Mouse (Mus musculus) MEL (cell line): ENCODE data around the gene Fosb. TPM values are rescaled to one million over a fixed set of nuclear protein-coding genes. Genes with fewer than 3 reads are reported as not detected.

Experiments used
- DNase-seq: peaks from one replicate; pipeline ENCODE4 v3.0.0; 2011; ENCODE audit warnings: low read depth, low spot score
- H3K27ac ChIP-seq: 2 replicates; pipeline ENCODE4 v1.5.1; 2012; ENCODE audit warnings: low read depth, mild to moderate bottlenecking, control low read depth, low read length, moderate library complexity; ENCODE audit not compliant: control insufficient read depth
- H3K27me3 ChIP-seq, 2 experiments: fragments of 150-350 bp in 1 of 2; sonication (generic) in 1 of 2; 2 replicates each; pipeline ENCODE4 v1.6.1; 2012; ENCODE audit warnings: low read length in 2 of 2, mild to moderate bottlenecking in 2 of 2, improper control_type of control experiment in 1 of 2, moderate library complexity in 1 of 2; ENCODE audit not compliant: insufficient read depth in 2 of 2, control insufficient read depth in 1 of 2
- H3K36me3 ChIP-seq, 2 experiments: 2 replicates each; pipeline ENCODE4 v1.6.1; 2012 to 2014; ENCODE audit warnings: low read length in 2 of 2, improper control_type of control experiment in 1 of 2, inconsistent platforms in 1 of 2, mild to moderate bottlenecking in 1 of 2; ENCODE audit not compliant: insufficient read depth in 2 of 2, control insufficient read depth in 1 of 2
- H3K4me1 ChIP-seq, 2 experiments: fragments of 150-350 bp in 1 of 2; sonication (generic) in 1 of 2; 2 replicates each; pipeline ENCODE4 v1.6.1; 2012; ENCODE audit warnings: low read length in 2 of 2, improper control_type of control experiment in 1 of 2, mild to moderate bottlenecking in 1 of 2; ENCODE audit not compliant: insufficient read depth in 2 of 2, control insufficient read depth in 1 of 2
- H3K4me3 ChIP-seq, 2 experiments: fragments of 150-350 bp in 1 of 2; sonication (generic) in 1 of 2; 2 replicates each; pipeline ENCODE4 v1.5.1; 2012; ENCODE audit warnings: low read depth in 2 of 2, low read length in 2 of 2, mild to moderate bottlenecking in 2 of 2, moderate library complexity in 2 of 2, control low read depth in 1 of 2, improper control_type of control experiment in 1 of 2; ENCODE audit not compliant: control insufficient read depth in 1 of 2, insufficient read depth in 1 of 2
- H3K79me2 ChIP-seq: 2 replicates; pipeline ENCODE4 v1.6.1; 2012; ENCODE audit warnings: mild to moderate bottlenecking, low read length, moderate library complexity; ENCODE audit not compliant: control insufficient read depth, poor library complexity, insufficient read depth
- H3K9ac ChIP-seq: 2 replicates; pipeline ENCODE4 v1.6.1; 2012; ENCODE audit warnings: low read depth, mild to moderate bottlenecking, control low read depth, low read length, moderate library complexity; ENCODE audit not compliant: control insufficient read depth, poor library complexity, severe bottlenecking
- H3K9me3 ChIP-seq: fragments of 150-350 bp; sonication (generic); replicated peaks from 2 replicates; pipeline ENCODE4 v1.6.1; 2012; ENCODE audit warnings: mild to moderate bottlenecking, low read length, improper control_type of control experiment, moderate library complexity; ENCODE audit not compliant: insufficient read depth
- BHLHE40 ChIP-seq: IDR thresholded peaks from 2 replicates; pipeline ENCODE4 v1.6.1; 2012; ENCODE audit warnings: low read depth, mild to moderate bottlenecking, inconsistent platforms, low read length, improper control_type of control experiment, borderline replicate concordance
- CHD2 ChIP-seq: IDR thresholded peaks from 2 replicates; pipeline ENCODE4 v1.6.1; 2011; ENCODE audit warnings: low read length, improper control_type of control experiment
- CTCF ChIP-seq, 3 experiments: IDR thresholded peaks in 2 of 3; conservative IDR thresholded peaks in 1 of 3; 2 replicates each; pipeline ENCODE4 v1.5.1; 2011 to 2012; ENCODE audit warnings: low read length in 3 of 3, low read depth in 2 of 3, mild to moderate bottlenecking in 2 of 3, improper control_type of control experiment in 1 of 3, inconsistent platforms in 1 of 3, mixed read lengths in 1 of 3, moderate library complexity in 1 of 3; ENCODE audit not compliant: control insufficient read depth in 1 of 3, insufficient read depth in 1 of 3, poor library complexity in 1 of 3, severe bottlenecking in 1 of 3
- ELF1 ChIP-seq: IDR thresholded peaks from 2 replicates; pipeline ENCODE4 v1.6.1; 2014; ENCODE audit warnings: low read depth, mild to moderate bottlenecking, inconsistent platforms, low read length, improper control_type of control experiment, moderate library complexity
- EP300 ChIP-seq, 2 experiments: IDR thresholded peaks; 2 replicates each; pipeline ENCODE4 v1.6.1; 2011; ENCODE audit warnings: improper control_type of control experiment in 2 of 2, low read length in 2 of 2, low read depth in 1 of 2, mild to moderate bottlenecking in 1 of 2
- ETS1 ChIP-seq: IDR thresholded peaks from 2 replicates; pipeline ENCODE4 v1.6.1; 2012; ENCODE audit warnings: low read depth, mild to moderate bottlenecking, inconsistent platforms, low read length, improper control_type of control experiment, moderate library complexity
- GABPA ChIP-seq: IDR thresholded peaks from 2 replicates; pipeline ENCODE4 v1.6.1; 2012; ENCODE audit warnings: low read depth, mild to moderate bottlenecking, inconsistent platforms, low read length, improper control_type of control experiment, moderate library complexity
- GATA1 ChIP-seq: IDR thresholded peaks from 2 replicates; pipeline ENCODE4 v1.6.1; 2011; ENCODE audit warnings: low read depth, low read length, improper control_type of control experiment
- HCFC1 ChIP-seq: IDR thresholded peaks from 2 replicates; pipeline ENCODE4 v1.6.1; 2012; ENCODE audit warnings: low read depth, mild to moderate bottlenecking, inconsistent platforms, low read length, improper control_type of control experiment, moderate library complexity
- JUND ChIP-seq: IDR thresholded peaks from 2 replicates; pipeline ENCODE4 v1.6.1; 2011; ENCODE audit warnings: low read depth, mild to moderate bottlenecking, improper control_type of control experiment, low read length
- MAFK ChIP-seq: IDR thresholded peaks from 2 replicates; pipeline ENCODE4 v1.6.1; 2011; ENCODE audit warnings: low read depth, mild to moderate bottlenecking, low read length, improper control_type of control experiment, borderline replicate concordance
- MEF2A ChIP-seq: IDR thresholded peaks from 2 replicates; pipeline ENCODE4 v1.6.1; 2014; ENCODE audit warnings: low read depth, mild to moderate bottlenecking, inconsistent platforms, low read length, improper control_type of control experiment; ENCODE audit not compliant: poor library complexity, insufficient replicate concordance, severe bottlenecking; ENCODE audit errors: extremely low read depth
- MXI1 ChIP-seq: IDR thresholded peaks from 2 replicates; pipeline ENCODE4 v1.6.1; 2011; ENCODE audit warnings: mild to moderate bottlenecking, low read depth, low read length, improper control_type of control experiment
- MYB ChIP-seq: IDR thresholded peaks from 2 replicates; pipeline ENCODE4 v1.6.1; 2011; ENCODE audit warnings: mild to moderate bottlenecking, low read depth, low read length, improper control_type of control experiment
- MYC ChIP-seq: IDR thresholded peaks from 2 replicates; pipeline ENCODE4 v1.6.1; 2011; ENCODE audit warnings: low read depth, mild to moderate bottlenecking, low read length, improper control_type of control experiment, moderate library complexity
- NELFE ChIP-seq: IDR thresholded peaks from 2 replicates; pipeline ENCODE4 v1.6.1; 2011; ENCODE audit warnings: low read depth, low read length, improper control_type of control experiment
- NRF1 ChIP-seq: IDR thresholded peaks from 2 replicates; pipeline ENCODE4 v1.6.1; 2014; ENCODE audit warnings: low read depth, mild to moderate bottlenecking, inconsistent platforms, low read length, improper control_type of control experiment, moderate library complexity; ENCODE audit not compliant: poor library complexity, insufficient read depth, severe bottlenecking
- POLR2AphosphoS2 ChIP-seq: IDR thresholded peaks from 2 replicates; pipeline ENCODE4 v1.6.1; 2011; ENCODE audit warnings: low read length, improper control_type of control experiment
- POLR2AphosphoS5 ChIP-seq: IDR thresholded peaks from 2 replicates; pipeline ENCODE4 v1.6.1; 2012; ENCODE audit warnings: low read depth, borderline replicate concordance, mild to moderate bottlenecking, inconsistent platforms, low read length, moderate library complexity, mixed read lengths
- SIN3A ChIP-seq: IDR thresholded peaks from 2 replicates; pipeline ENCODE4 v1.6.1; 2012; ENCODE audit warnings: low read length, improper control_type of control experiment, inconsistent platforms
- SMC3 ChIP-seq: IDR thresholded peaks from 2 replicates; pipeline ENCODE4 v1.6.1; 2011; ENCODE audit warnings: low read depth, low read length, improper control_type of control experiment
- TAL1 ChIP-seq: IDR thresholded peaks from 2 replicates; pipeline ENCODE4 v1.6.1; 2012; ENCODE audit warnings: mild to moderate bottlenecking, inconsistent platforms, low read length, moderate library complexity, mixed read lengths
- TCF12 ChIP-seq: IDR thresholded peaks from 2 replicates; pipeline ENCODE4 v1.6.1; 2014; ENCODE audit warnings: low read depth, mild to moderate bottlenecking, inconsistent platforms, low read length, improper control_type of control experiment, moderate library complexity
- USF1 ChIP-seq: IDR thresholded peaks from 2 replicates; pipeline ENCODE4 v1.6.1; 2014; ENCODE audit warnings: low read depth, mild to moderate bottlenecking, inconsistent platforms, low read length, improper control_type of control experiment, moderate library complexity
- USF2 ChIP-seq, 2 experiments: IDR thresholded peaks; 2 replicates each; pipeline ENCODE4 v1.6.1; 2011 to 2012; ENCODE audit warnings: improper control_type of control experiment in 2 of 2, low read length in 2 of 2, borderline replicate concordance in 1 of 2, inconsistent platforms in 1 of 2, low read depth in 1 of 2, mild to moderate bottlenecking in 1 of 2; ENCODE audit not compliant: insufficient read depth in 1 of 2
- ZC3H11A ChIP-seq: IDR thresholded peaks from 2 replicates; pipeline ENCODE4 v1.6.1; 2012; ENCODE audit warnings: low read depth, mild to moderate bottlenecking, inconsistent platforms, low read length, improper control_type of control experiment
- ZKSCAN1 ChIP-seq: IDR thresholded peaks from 2 replicates; pipeline ENCODE4 v1.6.1; 2012; ENCODE audit warnings: low read depth, mild to moderate bottlenecking, inconsistent platforms, low read length, improper control_type of control experiment, moderate library complexity
- ZMIZ1 ChIP-seq: IDR thresholded peaks from 2 replicates; pipeline ENCODE4 v1.6.1; 2012; ENCODE audit warnings: low read depth, mild to moderate bottlenecking, inconsistent platforms, low read length, improper control_type of control experiment, moderate library complexity
- ZNF384 ChIP-seq: IDR thresholded peaks from 2 replicates; pipeline ENCODE4 v1.6.1; 2012; ENCODE audit warnings: low read depth, mild to moderate bottlenecking, inconsistent platforms, low read length, improper control_type of control experiment
- polyA plus RNA-seq, 2 experiments: library from polyadenylated mRNA; stranded (reverse) in 1 of 2; unstranded in 1 of 2; fragments of >175 nt in 1 of 2; fragments of >200 nt in 1 of 2; gene quantifications; 2 replicates each; pipeline versions ENCODE4 v1.2.1 to v1.2.4; 2012; ENCODE audit warnings: low replicate concordance in 2 of 2, low read depth in 1 of 2; ENCODE audit not compliant: insufficient read length in 2 of 2, insufficient read depth in 1 of 2, missing spikeins in 1 of 2
- total RNA-seq: library from RNA; depleted of rRNA; stranded (reverse); fragments of 300-350 nt; gene quantifications from 2 replicates; pipeline ENCODE4 v1.2.3, GENCODE M21; 2012

Fosb gene
- total and polyA plus RNA-seq, 3 experiments = 0.04 to 0.49 TPM; not detected in 1

DNA sequence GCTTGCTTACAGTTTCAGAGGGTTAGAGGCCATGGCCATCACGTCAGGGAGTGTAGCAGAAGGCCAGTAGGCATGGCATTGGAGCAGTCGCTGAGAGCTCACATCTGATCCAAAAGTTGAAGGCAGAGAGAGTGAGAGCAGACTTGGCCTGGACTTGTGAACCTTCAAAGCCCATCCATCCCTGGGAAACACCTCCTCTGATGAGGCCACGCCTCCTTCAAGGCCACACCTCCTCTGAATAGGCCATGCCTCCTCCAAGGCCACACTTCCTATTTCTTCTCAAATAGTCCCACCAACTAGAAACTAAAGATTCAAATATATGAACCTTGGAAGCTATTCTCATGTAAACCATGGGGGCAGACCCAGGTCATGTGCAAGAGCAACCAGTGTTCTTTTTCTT is 25.7 kb upstream of the Fosb start:
- peak; percentile 83 for DNase-seq
- Histone ChIP-seq H3K4me3 (no peak overlapping the region; a peak in 1 of 4 replicates), H3K27me3 (no peaks in the 10 kb centered on the region; a peak in 2 of 4 replicates), H3K9ac (no peak overlapping the region), H3K27ac (no peak overlapping the region), H3K36me3 (peaks cover 0 to 7% of the 10 kb centered on the region in 2 experiments; a peak in 2 of 4 replicates), H3K9me3 (no peaks in the 10 kb centered on the region), H3K79me2 (no peaks in the 10 kb centered on the region), H3K4me1 (peaks cover 4 to 7% of the 10 kb centered on the region in 2 experiments)
- TF ChIP-seq POLR2AphosphoS2 (no peak), MAFK (no peak), ELF1 (peak; percentile 47; the same call in 1 of the 2 replicates), BHLHE40 (no peak)

- no peaks in the 10 kb centered on the region for H3K79me2 ChIP-seq
- H3K4me3 ChIP-seq = peak overlapping the region; percentile 41 to 66
- H3K4me1 ChIP-seq = peaks cover 4 to 10% of the 10 kb centered on the region in 2 experiments
- H3K27me3 ChIP-seq = no peaks in the 10 kb centered on the region; a peak in 1 of 4 replicates
- peaks cover 0 to 7% of the 10 kb centered on the region in 2 experiments; a peak in 2 of 4 replicates for H3K36me3 ChIP-seq
- H3K9ac ChIP-seq = peak overlapping the region; percentile 73
- DNase-seq = peak; percentile 78
- H3K9me3 ChIP-seq = no peaks in the 10 kb centered on the region
- H3K27ac ChIP-seq = peak overlapping the region; percentile 36
- TF ChIP-seq ZMIZ1 (no peak), POLR2AphosphoS5 (no peak), USF1 (no peak), CTCF (IDR thresholded peaks at IDR 0.05 in 2 of 3, conservative IDR thresholded peaks at IDR 0.05 in 1 of 3; ENCODE audit: control insufficient read depth in 1 of 3, insufficient read depth in 1 of 3, low read depth in 2 of 3, low read length in 3 of 3, poor library complexity in 1 of 3, severe bottlenecking in 1 of 3) (no peak), POLR2AphosphoS2 (no peak), MYB (no peak), MYC (no peak), TAL1 (no peak), JUND (peak; percentile 84; the same call in 1 of the 2 replicates), USF2 (IDR thresholded peaks at IDR 0.05; ENCODE audit: borderline replicate concordance in 1 of 2, insufficient read depth in 1 of 2, low read depth in 1 of 2, low read length in 2 of 2) (no peak), NRF1 (peak; percentile 40; the same call in 1 of the 2 replicates), GABPA (no peak), ETS1 (peak; percentile 77), MAFK (no peak), HCFC1 (peak; percentile 13; the same call in 1 of the 2 replicates), NELFE (no peak), ZKSCAN1 (no peak), ZC3H11A (no peak), SIN3A (0 out of 2 replicates have a peak, but pooled peaks have one; percentile 26), MXI1 (0 out of 2 replicates have a peak, but pooled peaks have one; percentile 28), ZNF384 (no peak), SMC3 (no peak), TCF12 (0 out of 2 replicates have a peak, but pooled peaks have one; percentile 4), EP300 (IDR thresholded peaks at IDR 0.05; ENCODE audit: low read depth in 1 of 2, low read length in 2 of 2) (peak in 1 of 2 experiments; percentile 57; a peak in 2 of 4 replicates), MEF2A (peak; percentile 100), GATA1 (peak; percentile 35; the same call in 1 of the 2 replicates), CHD2 (no peak)
These were observed 23.0 kb upstream of the Fosb start for GRCm38 (mm10) chr7:19332709-19333352.
